Mouse (Mus musculus) lung, postnatal 14 days (tissue): ENCODE results near the gene Tnpo2.
A peak's percentile ranks its signal among the peaks of the same experiment; 100 is the strongest.

Source experiments
- DNase-seq: peaks from one replicate; pipeline ENCODE4 v3.0.0; 2021

Tnpo2 gene

DNA sequence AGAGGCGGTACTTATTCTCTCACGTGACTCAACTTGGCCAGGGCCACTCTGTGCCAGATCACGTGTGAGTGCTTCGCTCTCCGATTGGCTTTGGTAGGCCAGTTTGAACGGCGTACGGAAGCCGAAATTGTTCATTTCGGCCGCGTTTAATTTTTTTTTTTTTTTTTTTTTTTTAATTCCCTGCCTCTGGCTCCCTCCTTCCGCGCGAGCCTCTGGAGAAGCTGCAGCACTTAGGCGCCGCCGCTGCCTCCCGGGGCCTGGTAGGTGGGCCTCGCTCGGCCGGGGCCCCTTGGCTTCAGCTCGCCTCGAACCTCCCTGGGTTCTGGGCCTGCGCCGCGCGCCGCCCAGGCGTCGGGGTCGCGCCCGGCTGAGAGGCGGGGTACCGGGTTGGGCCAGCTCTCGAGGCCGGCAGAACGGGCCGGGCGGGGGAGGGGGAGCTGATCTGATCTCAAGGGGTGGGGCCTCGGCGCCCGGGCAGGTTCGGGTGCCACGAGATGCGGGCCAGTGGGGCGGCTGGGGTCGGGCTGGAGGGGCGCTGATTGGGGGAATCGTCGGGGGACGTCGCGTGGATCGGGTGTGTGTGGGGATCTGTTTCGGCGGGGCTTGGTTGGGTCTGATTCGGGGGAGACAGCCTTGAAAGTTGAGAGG, at the start of gene Tnpo2:
TSS of gene Tnpo2 (plus strand) at position 198 of the 648 bp plus-strand sequence.
- peak; percentile 89 for DNase-seq

DNA sequence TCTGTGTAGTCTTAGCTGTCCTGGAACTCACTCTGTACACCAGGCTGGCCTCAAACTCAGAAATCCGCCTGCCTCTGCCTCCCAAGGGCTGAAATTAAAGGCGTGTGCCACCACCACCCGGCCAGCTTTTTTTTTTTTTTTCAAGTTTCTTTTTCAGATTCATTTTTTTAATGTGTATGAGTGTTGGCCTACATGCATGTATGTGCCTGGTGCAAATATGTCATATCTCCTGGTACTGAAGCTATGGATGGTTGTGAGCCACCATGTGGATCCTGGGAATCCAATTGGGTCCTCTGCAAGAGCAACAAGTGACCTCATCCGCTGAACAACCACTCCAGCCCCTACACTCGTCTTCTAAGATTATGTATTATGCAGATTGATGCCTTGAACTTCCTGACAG, 49.3 kb upstream of the Tnpo2 start:
- no peak for DNase-seq

- DNase-seq = no peak
Observed at GRCm38 (mm10) chr8:84987903-84988302, 48.8 kb upstream of the Tnpo2 start.

GRCm38 (mm10) chr8:84989311-84989731, 47.4 kb upstream of the Tnpo2 start:
- peak; percentile 56 for DNase-seq

- peak; percentile 98 for DNase-seq
Observed at GRCm38 (mm10) chr8:84989810-84990209, 46.9 kb upstream of the Tnpo2 start.

DNA sequence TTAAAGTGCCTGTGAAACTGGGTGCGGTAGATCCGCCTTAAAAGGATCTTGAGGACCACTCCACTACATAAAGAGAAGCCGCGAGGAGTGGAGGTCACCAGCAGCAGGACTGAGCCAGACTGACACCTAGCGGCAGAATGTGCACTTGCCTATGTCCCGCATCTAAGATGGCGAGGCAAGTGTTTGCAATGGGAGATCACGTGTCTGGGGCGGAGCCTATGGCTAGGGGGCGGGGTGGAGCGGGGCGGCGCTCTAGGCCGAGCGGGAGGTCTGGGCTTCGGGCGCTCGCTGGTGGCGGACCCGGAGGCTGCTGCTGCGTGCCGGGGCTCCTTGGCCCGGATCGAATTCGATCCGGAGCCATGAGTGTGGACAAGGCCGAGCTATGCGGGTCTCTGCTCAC, 46.4 kb upstream of the Tnpo2 start, which contains the start of gene Hook2:
TSS of gene Hook2 (plus strand) at position 255 of the 400 bp plus-strand sequence.
- peak; percentile 99 for DNase-seq

DNA sequence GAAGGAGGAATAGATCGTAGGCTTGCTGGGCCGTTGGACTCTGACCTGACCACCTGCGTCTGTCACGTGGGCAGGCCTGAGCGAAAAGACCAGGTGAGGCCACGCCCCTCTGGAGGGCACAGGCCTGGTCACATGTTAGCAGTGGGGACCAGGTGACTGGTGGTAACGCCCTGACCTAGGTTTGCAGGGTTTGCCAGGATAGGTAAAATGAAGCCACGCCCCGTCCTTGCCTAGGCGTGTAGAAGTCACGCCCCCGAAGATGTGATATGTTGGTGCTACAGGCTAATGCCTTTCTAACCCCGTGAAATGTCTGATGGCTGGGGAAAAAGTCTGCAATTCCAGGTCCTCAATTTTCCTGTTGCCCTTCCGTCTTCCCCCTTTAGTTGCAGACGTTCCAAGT, 45.9 kb upstream of the Tnpo2 start:
- DNase-seq = peak; percentile 69

DNA sequence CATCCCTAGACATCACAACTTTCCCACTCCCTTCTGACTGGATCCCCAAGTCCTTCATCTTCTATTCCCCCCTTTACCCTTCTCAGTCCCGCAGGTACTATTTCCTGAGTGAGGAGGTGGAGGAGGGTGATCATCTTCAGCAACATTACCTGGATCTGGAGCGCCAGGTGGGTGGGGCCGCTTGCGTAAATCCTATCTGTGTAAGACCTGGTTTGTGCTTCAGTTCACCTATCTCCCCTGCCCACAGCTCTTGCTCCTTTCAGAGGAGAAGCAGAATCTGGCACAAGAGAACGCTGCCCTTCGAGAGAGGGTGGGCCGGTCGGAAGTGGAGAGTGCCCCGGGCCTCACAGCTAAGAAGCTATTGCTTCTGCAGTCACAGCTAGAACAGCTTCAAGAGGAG, 42.3 kb upstream of the Tnpo2 start:
- no peak for DNase-seq

DNA sequence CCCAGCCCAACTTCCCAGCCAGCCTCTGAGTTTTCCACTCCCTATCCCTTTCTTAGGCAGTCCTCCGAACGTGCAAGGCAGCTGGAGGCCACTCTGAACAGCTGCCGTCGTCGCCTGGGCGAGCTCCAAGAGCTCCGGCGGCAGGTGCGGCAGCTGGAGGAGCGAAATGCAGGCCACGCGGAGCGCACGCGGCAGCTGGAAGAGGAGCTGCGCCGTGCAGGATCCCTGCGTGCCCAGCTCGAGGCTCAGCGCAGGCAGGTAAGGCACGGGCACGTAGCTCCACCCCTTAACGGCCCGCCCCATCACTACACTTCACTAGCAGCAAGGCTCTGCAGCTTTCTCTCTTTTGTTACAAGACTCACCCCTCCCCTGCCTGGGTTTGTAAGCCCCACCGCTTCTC, 41.0 kb upstream of the Tnpo2 start:
- DNase-seq = no peak

GRCm38 (mm10) chr8:84996978-84997377, 39.7 kb upstream of the Tnpo2 start:
- no peak for DNase-seq

- peak; percentile 95 for DNase-seq
Observed at GRCm38 (mm10) chr8:84997649-84998295, 38.9 kb upstream of the Tnpo2 start.

DNA sequence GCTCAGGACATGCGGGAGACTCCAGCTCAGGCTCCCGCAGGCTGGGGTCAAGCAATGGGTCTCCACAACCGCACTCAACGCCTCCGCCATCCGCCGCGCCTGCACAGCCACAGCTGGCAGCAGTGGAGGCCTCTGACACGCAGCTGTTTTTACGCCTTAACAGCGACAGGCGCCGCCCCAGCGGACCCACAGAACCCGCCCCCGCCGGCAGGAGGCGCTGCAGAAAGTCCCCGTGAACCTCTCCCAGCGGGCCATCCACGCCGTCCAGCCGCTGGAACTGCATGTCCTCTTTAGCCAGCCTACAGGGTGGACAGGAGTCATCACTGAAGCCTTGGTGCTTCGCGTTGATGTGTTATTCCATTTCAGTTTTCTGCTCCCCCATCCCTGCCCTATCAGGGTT, 29.0 kb upstream of the Tnpo2 start:
- peak; percentile 69 for DNase-seq

- no peak for DNase-seq
Observed at GRCm38 (mm10) chr8:85011242-85011641, 25.5 kb upstream of the Tnpo2 start.

DNA sequence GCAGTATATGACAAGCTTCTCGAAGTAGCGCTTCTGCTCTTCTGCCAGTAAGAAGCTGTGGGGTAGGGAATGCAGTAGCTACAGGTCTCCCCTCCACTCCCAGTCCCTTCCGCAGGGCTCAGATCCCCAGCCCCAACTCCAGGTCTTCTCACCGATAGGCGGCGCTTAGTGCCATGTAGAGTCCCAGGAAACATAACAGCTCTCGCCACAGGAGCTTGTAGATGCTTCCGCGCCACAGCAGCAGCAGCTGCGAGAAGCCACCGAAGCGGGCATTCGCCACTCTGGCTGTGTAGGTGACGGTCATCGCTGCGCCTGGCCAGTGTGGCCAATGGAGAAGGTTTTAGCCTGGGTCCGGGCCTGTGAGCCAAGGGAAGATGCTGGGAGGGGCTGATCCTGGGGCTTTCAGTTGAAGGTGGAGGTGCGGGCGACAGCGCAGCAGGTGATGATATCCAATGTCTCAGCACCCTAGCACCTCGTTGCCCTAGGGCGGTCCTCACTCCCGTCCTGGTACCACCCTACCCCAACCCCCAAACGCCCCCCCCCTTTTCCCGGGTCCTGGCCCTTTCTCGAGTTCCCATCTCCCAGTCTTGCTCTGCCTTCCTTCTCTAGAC, 23.4 kb upstream of the Tnpo2 start:
- peak; percentile 79 for DNase-seq

DNA sequence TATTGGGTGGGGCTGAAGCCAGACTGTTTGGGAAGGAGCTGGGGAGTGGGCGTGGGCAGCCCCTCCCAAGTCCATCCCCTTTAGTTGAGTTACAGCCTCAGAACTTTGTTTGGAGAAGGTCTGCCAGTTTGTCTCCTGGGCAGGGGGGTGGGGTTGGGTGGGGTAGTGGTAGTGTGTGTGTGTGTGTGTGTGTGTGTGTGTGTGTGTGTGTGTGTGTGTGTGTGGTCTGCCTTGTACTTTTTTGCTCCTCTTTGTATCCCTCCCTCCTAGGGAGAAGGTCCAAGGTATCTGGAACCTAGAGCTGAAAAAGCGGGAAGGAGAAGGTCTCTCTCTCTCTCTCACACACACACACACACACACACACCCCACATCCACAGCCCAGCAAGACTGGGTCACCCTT, 22.3 kb upstream of the Tnpo2 start, which contains the start of gene Best2:
TSS of gene Best2 (minus strand) at position 101 of the 400 bp plus-strand sequence.
- no peak for DNase-seq

DNA sequence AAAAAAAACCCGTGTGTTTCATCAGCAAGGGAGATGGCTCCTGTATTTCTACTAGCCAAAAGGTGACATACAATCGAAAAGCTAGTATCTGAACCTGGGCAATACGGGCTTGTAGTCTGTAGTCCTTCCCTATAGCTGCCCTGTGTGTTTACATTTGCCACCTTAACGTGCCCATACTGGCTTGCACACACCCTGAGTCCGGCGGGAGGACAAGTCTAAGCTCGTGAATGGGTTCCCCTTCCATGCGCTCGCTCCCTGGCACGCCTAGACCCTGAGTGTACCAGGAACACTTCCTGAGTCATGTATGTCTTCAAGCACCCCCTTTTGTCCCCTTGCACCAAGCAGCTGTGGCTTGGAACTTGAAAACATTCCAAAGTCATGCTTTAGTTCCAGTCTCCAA, 20.0 kb upstream of the Tnpo2 start:
- DNase-seq = no peak

- DNase-seq = no peak
Observed at GRCm38 (mm10) chr8:85017209-85017608, 19.5 kb upstream of the Tnpo2 start.

DNA sequence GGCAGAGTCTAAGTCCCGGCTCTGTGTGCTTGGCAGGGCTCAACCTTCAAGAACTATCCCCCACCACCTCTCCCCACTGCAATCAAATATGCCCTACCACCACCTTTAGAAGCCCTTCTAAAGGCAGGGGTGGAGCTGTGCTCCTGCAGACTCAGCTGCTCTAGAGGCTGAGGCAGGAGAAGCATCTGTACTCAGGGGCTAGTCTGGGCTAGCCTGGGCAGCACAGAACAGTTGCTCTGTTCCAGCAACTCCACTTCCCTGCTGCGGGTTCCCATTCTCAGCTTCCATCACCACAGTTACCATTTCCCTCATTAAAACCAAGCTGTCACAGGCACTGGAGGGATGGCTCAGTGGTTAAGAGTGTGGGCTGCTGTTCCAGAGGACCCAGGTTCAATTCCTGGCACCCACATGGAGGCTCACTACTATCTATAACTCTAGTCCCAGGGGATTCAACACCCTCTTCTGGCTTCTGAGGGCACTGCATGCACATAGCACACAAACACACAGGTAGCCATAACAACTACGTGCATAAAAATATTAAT, 15.1 kb upstream of the Tnpo2 start:
- DNase-seq = no peak

DNA sequence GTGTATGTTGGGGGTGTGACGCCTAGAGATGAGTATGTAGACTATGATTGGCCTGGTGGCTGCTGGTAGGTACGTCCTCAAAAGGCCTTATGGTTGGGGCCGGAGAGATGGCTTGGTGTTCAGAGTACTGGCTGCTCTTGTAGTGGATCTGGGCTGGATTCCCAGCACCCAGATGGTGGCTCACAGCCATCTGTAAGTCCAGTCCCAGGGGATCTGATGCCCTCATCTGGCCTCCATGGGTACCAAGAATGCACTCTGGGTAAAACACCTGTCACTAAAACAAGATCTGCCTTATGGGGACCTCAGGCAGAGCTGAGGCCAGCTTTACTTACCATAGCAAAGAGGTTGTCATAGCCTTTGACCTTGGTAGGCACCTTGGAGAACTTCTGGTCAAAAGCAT, 12.9 kb upstream of the Tnpo2 start:
- DNase-seq = no peak

GRCm38 (mm10) chr8:85025098-85025932, 11.4 kb upstream of the Tnpo2 start, which contains the start of gene Asna1:
Gene Asna1, minus strand, starts transcription at chr8:85025281.
- DNase-seq = peak; percentile 81

- peak; percentile 98 for DNase-seq
Observed at GRCm38 (mm10) chr8:85026670-85027515, 9.8 kb upstream of the Tnpo2 start, which contains the start of gene Trir. Gene Trir, plus strand, starts transcription at chr8:85026823.

DNA sequence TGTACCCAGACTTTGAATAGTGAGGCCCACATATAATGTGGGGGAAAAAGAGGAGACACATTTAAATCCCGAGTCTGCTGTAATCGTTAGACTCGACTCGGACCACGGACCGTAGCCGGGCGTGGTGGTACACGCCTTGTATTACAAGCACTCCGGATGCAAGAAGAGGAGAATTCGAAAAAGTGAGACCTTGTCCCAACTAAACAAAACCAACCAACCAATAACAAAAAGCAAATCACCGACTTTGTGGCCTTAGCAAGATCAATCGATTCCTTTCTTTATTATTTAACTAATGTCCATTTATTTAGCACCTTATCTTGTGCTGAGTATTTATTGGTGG, 9.2 kb upstream of the Tnpo2 start:
- DNase-seq = no peak
